Mouse (Mus musculus): ENCODE results near the gene Defb18. TPM values are rescaled to one million over a fixed set of nuclear protein-coding genes. Genes with fewer than 3 reads are reported as not detected.
"Not testable (repeated sequence)": the region's sequence is repeated elsewhere in the genome, so short reads cannot be mapped to it uniquely, and the experiment has no call there.

The Defb18 gene
- total RNA-seq (2022) = not detected

DNA sequence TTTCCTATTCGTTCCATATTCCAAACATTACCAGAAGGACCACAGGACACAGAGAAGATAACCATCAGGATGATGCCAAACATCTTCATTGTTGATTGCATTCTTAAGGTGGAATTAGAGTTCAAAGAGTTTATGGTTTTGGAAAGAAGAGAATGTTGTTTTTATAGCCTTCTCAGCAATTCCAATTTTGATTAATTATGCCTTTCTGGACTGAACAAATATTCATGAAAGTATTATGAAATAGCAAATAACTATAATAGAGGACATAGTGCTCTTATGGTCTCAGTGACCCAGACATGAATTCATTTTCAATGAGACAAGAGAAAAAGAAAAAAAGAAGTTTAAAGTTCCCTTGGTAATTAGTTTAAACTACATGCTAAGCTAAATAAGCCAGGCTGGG is at the start of gene Defb18:
TSS of gene Defb18 (minus strand) at position 101 of the 400 bp plus-strand sequence.
- no peak for DNase-seq (ENCODE audit: low spot score in 2 of 2)

DNA sequence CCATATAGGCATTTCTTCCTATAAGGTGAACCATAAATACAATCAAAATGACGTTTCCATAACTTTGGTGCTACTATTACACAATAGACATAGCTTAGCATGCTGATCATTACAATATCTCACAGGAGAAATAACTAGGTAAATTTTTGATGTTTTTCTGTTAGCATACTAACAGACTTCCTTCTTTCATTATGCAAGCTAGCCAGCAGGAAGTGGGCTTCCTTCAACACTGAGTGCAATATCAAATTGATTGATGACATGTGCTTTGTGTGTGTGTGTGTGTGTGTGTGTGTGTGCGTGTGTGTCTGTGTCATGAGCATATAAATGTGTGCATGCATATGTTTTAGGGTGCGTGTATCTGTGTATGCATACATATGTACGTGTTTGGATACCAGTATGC is 33.9 kb upstream of the Defb18 start:
- no peak for DNase-seq (ENCODE audit: low spot score in 2 of 2)

DNA sequence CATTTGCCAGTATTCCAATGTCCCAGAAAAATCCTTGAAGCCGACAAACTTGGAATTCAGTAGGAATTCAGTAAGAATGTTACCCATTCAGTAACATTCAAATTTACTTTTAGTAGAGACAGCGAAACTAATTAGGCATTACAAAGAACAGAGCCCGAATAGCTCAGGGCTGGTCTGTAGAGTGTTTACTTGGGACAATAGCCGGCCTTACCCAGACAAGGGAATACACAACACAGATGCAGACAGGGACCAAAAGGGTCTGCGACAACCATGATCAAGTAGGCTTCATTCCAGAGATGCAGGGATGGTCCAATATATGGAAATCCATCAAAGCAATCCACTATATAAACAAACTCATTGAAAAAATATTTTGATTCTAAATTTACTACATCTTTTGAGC is 31.6 kb upstream of the Defb18 start:
- DNase-seq (ENCODE audit: low spot score in 2 of 2) = no peak

DNA sequence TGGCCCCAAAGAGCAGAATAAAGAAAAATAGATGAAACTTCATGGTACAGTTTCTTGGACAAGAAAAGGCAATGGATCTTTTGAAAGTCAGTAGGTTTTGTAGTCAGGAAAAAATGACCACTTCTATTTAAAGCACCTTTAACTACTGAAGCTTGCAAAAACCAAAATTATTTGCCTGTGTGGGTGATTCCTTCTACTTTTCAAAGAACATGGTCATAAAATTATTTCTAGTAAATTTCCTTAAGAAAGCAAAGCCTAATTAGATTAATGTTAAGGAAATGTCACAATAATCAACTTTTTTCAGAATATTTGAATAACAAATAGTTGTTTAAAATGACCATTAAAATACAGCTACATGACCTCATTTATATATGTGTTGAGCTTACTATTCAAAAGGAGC is 27.8 kb upstream of the Defb18 start, which contains the start of gene Defb41:
TSS of gene Defb41 (minus strand) at position 101 of the 400 bp plus-strand sequence.
- DNase-seq (ENCODE audit: low spot score in 2 of 2) = no peak

DNA sequence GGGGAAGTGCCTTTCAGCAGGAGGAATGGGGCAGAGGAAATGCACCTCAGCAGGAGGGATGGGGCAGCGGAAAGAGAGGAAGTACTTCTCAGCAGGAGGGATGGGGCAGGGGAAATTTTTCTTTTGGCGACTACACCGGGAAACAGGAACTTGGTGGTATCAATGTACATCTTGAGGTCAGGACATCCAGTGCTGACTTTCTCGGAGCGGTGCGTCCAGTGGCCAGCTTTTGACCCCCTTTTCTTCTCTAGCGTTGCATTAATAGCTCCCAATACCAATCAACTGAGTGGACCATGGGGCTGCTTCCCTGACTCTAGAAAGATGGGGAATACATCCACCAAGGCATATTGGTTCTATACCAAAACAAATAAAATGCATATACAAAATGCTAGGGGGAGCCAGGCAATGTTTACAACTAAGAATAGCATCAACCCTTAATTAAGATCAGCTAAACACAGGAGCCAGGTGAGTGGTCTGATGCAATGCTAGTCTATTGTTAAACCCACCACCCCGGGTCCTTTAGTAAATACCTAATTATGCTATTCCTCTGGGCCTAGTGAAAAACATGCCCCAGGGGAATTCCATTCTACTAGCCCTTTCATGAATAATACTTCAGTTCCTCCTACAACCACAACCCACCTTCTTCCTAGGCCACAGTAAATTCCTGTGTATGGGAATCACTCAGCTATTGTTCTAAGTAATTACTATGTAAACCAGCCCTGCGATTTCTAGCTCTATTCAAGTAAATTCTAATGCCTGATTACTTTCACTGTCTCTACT is 8.7 kb upstream of the Defb18 start:
- not testable (repeated sequence) for DNase-seq (ENCODE audit: low spot score in 2 of 2)

DNA sequence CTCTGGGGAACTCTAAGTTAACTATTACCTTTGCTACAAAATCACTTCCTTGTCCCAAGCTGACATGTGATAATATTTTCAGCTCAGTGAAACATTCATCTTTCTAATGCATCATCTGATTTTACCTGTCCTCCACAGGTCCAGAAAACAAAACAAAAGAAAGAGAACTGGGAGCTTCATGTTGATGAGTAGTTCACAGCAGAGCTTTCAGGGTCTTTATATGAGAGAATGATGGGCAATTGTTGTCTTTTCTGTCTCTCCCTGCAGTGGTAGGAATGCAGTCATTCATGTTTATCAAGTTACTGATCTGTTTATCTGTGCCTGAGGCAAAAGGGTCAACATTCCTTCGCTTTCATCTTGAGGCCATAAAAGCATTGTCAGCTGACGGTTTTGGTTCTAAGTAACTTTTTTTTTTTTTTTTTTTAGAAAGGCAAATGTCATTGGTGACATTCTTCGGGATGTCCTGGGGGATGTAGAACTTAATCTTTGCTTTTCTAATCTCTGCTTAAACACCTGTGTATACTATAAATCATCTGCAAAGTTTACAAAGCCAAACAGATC is 13.8 kb downstream of the Defb18 start:
- DNase-seq (ENCODE audit: low spot score in 2 of 2) = no peak

DNA sequence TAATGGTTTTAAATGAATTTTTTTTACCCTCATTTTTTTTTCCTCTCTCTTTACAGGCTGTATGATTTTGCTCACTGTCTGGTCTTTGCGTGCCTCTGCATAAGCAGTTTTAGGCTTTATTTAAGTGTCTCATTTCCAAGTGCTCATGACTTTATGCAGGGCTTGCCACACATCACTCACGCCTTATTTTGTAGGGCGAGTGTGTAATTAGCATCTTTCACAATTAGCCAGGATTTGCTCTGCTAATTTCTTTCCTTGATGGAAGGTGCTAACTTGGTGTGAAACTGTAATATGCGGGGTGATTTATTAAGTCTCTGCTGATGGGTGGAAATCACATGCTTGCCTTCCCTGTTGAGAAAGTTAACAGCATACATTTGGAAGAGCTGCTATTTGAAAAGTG is 45.5 kb downstream of the Defb18 start:
- DNase-seq (ENCODE audit: low spot score in 2 of 2) = no peak

DNA sequence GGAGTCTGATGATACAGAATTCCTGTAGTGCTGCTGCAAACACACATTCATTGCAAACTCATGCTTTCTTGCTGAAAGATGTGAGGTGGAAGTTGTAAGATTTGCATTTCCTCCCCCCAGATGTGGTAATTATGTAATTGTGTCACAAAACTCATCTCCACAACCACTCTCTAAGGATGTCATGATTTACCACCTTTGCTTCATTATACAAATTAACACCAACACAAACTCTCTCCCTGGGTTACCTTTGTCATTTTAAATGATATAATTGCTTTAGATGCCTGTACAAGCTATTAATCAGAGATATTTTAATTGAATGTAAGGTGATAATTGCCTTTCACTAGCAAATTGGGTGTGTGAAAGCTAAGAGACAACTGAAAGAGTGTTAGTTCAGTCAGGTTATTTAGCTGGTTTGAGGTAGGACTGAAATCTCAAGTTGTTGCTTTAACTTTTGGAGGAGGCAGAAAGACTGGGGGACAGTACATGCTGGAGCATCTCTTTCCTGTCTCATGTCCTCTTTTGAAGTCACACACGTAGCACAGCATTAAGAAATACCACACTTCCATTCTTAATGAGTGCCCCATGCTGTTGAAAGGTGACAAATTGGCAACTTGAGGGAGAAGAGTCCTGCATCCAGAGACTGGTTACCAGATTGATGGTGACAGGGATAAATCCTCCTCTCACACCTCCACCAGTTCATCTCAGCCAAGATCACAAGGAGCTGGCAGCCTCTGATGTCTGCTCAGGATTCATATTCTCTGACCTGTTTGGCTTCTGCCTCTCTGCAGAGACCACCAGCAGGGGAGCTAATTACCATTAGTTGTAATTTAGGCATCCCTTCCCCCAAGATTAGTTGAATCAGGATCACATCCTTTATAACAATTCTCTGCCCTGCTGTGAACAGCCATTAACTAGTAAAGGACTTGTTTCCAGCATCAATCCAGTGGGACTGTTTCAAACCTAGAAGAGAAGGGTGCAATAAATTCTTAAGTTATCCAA is 46.2 kb downstream of the Defb18 start:
- no peak for DNase-seq (ENCODE audit: low spot score in 2 of 2)

Other genes with a start within 250 kb of the Defb18 start
- not detected for gene Crisp4, start 91.5 kb downstream of the Defb18 start, total RNA-seq (2022)
- not detected for gene Defb41, start 27.7 kb upstream of the Defb18 start, total RNA-seq (2022)